Mouse (Mus musculus) forebrain, embryonic 10.5 days (tissue): ENCODE results near the gene Gm14214. TPM values are rescaled to one million over a fixed set of nuclear protein-coding genes. Genes with fewer than 3 reads are reported as not detected.

Experiments
- DNase-seq: peaks from one replicate; pipeline ENCODE4 v3.0.0-alpha.2; 2017; ENCODE audit warnings: low spot score; ENCODE audit errors: extremely low spot score
- H3K27ac ChIP-seq: fragments of 300-500 bp; sonication (generic); 2 replicates; pipeline ENCODE4 v1.5.1; 2016; ENCODE audit warnings: mild to moderate bottlenecking
- H3K27me3 ChIP-seq: fragments of 300-500 bp; sonication (generic); 2 replicates; pipeline ENCODE4 v1.6.1; 2016; ENCODE audit warnings: mild to moderate bottlenecking; ENCODE audit not compliant: poor library complexity, severe bottlenecking
- H3K36me3 ChIP-seq: fragments of 300-500 bp; sonication (generic); replicated peaks from 2 replicates; pipeline ENCODE4 v1.6.1; 2016; ENCODE audit warnings: mild to moderate bottlenecking, moderate library complexity
- H3K4me1 ChIP-seq: fragments of 300-500 bp; sonication (generic); 2 replicates; pipeline ENCODE4 v1.6.1; 2016
- H3K4me3 ChIP-seq: fragments of 300-500 bp; sonication (generic); 2 replicates; pipeline ENCODE4 v1.5.1; 2016; ENCODE audit warnings: mild to moderate bottlenecking, moderate library complexity
- H3K9me3 ChIP-seq: fragments of 300-500 bp; sonication (generic); 2 replicates; pipeline ENCODE4 v1.6.1; 2016; ENCODE audit warnings: mild to moderate bottlenecking, moderate library complexity
- WGBS: fragments of 180-500 bp; shearing (Covaris S2); methylation state at CpG from one replicate; pipeline ENCODE4 v1.1.7; 2016; 5-methylcytosine and 5-hydroxymethylcytosine counted together
- polyA plus RNA-seq: library from polyadenylated mRNA; unstranded; fragments of >200 nt; fragmentation: Nextera tagmentation; extraction: Ambion mirVana; gene quantifications from 2 replicates; pipeline ENCODE4 v1.2.1, GENCODE M21; 2016

Gm14214 gene
- polyA plus RNA-seq, 1 experiment from 2014 or later = not detected

GRCm38 (mm10) chr2:154735986-154736385, 33.8 kb downstream of the Gm14214 start:
- no peak for DNase-seq
- H3K27me3 ChIP-seq = no peaks in the 10 kb centered on the region
- H3K9me3 ChIP-seq = no peaks in the 10 kb centered on the region
- no peak overlapping the region for H3K4me3 ChIP-seq
- H3K36me3 ChIP-seq = no peaks in the 10 kb centered on the region
- no peak overlapping the region for H3K27ac ChIP-seq
- WGBS = 92% methylated on average over 7 of the region's 7 CpGs
- peaks cover 22% of the 10 kb centered on the region for H3K4me1 ChIP-seq

- Histone ChIP-seq H3K4me3 (no peak overlapping the region), H3K27ac (no peak overlapping the region), H3K36me3 (no peaks in the 10 kb centered on the region), H3K4me1 (peaks cover 22% of the 10 kb centered on the region), H3K9me3 (no peaks in the 10 kb centered on the region), H3K27me3 (no peaks in the 10 kb centered on the region)
- DNase-seq = no peak
- WGBS = 80% methylated on average over 7 of the region's 7 CpGs
Observed at GRCm38 (mm10) chr2:154735416-154735815, 34.4 kb downstream of the Gm14214 start.

- Histone ChIP-seq H3K36me3 (no peaks in the 10 kb centered on the region), H3K9me3 (no peaks in the 10 kb centered on the region)
Observed at GRCm38 (mm10) chr2:154734977-154735376, 34.9 kb downstream of the Gm14214 start.

GRCm38 (mm10) chr2:154732503-154733141, 37.2 kb downstream of the Gm14214 start:
- Histone ChIP-seq H3K27me3 (no peaks in the 10 kb centered on the region), H3K27ac (no peak overlapping the region), H3K36me3 (no peaks in the 10 kb centered on the region), H3K4me1 (peaks cover 22% of the 10 kb centered on the region), H3K9me3 (no peaks in the 10 kb centered on the region), H3K4me3 (no peak overlapping the region)
- WGBS = 83% methylated on average over 9 of the region's 9 CpGs
- no peak for DNase-seq

More at GRCm38 (mm10) chr2:154734977-154735376, 34.9 kb downstream of the Gm14214 start:
- 76% methylated on average over 9 of the region's 9 CpGs for WGBS
- no peaks in the 10 kb centered on the region for H3K27me3 ChIP-seq
- DNase-seq = no peak
- H3K4me1 ChIP-seq = peaks cover 22% of the 10 kb centered on the region
- H3K27ac ChIP-seq = no peak overlapping the region
- H3K4me3 ChIP-seq = no peak overlapping the region

GRCm38 (mm10) chr2:154731916-154732315, 37.9 kb downstream of the Gm14214 start:
- no peaks in the 10 kb centered on the region for H3K9me3 ChIP-seq
- no peak overlapping the region for H3K4me3 ChIP-seq
- no peak for DNase-seq
- peaks cover 22% of the 10 kb centered on the region for H3K4me1 ChIP-seq
- H3K36me3 ChIP-seq = no peaks in the 10 kb centered on the region
- H3K27ac ChIP-seq = no peak overlapping the region
- no peaks in the 10 kb centered on the region for H3K27me3 ChIP-seq
- 74% methylated on average over 2 of the region's 2 CpGs for WGBS

GRCm38 (mm10) chr2:154730841-154731240, 39.0 kb downstream of the Gm14214 start:
- no peaks in the 10 kb centered on the region for H3K36me3 ChIP-seq
- no peak for DNase-seq
- H3K27ac ChIP-seq = no peak overlapping the region
- no peaks in the 10 kb centered on the region for H3K9me3 ChIP-seq
- WGBS = 94% methylated on average over 3 of the region's 3 CpGs
- H3K4me3 ChIP-seq = no peak overlapping the region
- H3K4me1 ChIP-seq = peaks cover 22% of the 10 kb centered on the region
- H3K27me3 ChIP-seq = no peaks in the 10 kb centered on the region

GRCm38 (mm10) chr2:154729737-154730136, 40.1 kb downstream of the Gm14214 start:
- no peak for DNase-seq
- no peaks in the 10 kb centered on the region for H3K27me3 ChIP-seq
- no peaks in the 10 kb centered on the region for H3K36me3 ChIP-seq
- H3K27ac ChIP-seq = no peak overlapping the region
- WGBS = 85% methylated on average over 3 of the region's 3 CpGs
- H3K4me3 ChIP-seq = no peak overlapping the region
- peaks cover 21% of the 10 kb centered on the region for H3K4me1 ChIP-seq
- H3K9me3 ChIP-seq = no peaks in the 10 kb centered on the region

- Histone ChIP-seq H3K4me1 (peaks cover 8% of the 10 kb centered on the region), H3K27me3 (no peaks in the 10 kb centered on the region), H3K9me3 (no peaks in the 10 kb centered on the region), H3K36me3 (no peaks in the 10 kb centered on the region), H3K4me3 (no peak overlapping the region), H3K27ac (no peak overlapping the region)
- no peak for DNase-seq
- WGBS = 82% methylated on average over 4 of the region's 4 CpGs
Observed at GRCm38 (mm10) chr2:154723473-154723872, 46.4 kb downstream of the Gm14214 start.

- WGBS = 89% methylated on average over 2 of the region's 2 CpGs
Observed at GRCm38 (mm10) chr2:154720315-154720714, 49.5 kb downstream of the Gm14214 start.

More at GRCm38 (mm10) chr2:154720315-154720714, 49.5 kb downstream of the Gm14214 start:
- no peak overlapping the region for H3K27ac ChIP-seq
- no peak for DNase-seq
- no peaks in the 10 kb centered on the region for H3K27me3 ChIP-seq
- no peaks in the 10 kb centered on the region for H3K9me3 ChIP-seq
- H3K4me3 ChIP-seq = no peak overlapping the region
- H3K36me3 ChIP-seq = no peaks in the 10 kb centered on the region
- peaks cover 12% of the 10 kb centered on the region for H3K4me1 ChIP-seq

Other genes starting within 250 kb of the Gm14214 start
- 4.2 and 4.7 TPM in 2 replicates for gene 1700003F12Rik, start 222.9 kb downstream of the Gm14214 start, polyA plus RNA-seq
- 0.43 and 0.55 TPM in 2 replicates for gene Actl10, start 218.3 kb downstream of the Gm14214 start, polyA plus RNA-seq
- 3.6 and 3.9 TPM in 2 replicates for gene Necab3, start 211.1 kb downstream of the Gm14214 start, polyA plus RNA-seq
- gene E2f1, start 200.1 kb downstream of the Gm14214 start, polyA plus RNA-seq = 27.8 and 28.6 TPM in 2 replicates
- 9.3 and 12.4 TPM in 2 replicates for gene Pxmp4, start 166.3 kb downstream of the Gm14214 start, polyA plus RNA-seq
- gene Zfp341, start 156.7 kb downstream of the Gm14214 start, polyA plus RNA-seq = 0.93 and 1.2 TPM in 2 replicates
- 0.34 and 0.53 TPM in 2 replicates for gene 4930519P11Rik, start 156.6 kb downstream of the Gm14214 start, polyA plus RNA-seq
- 12.9 and 13.4 TPM in 2 replicates for gene Chmp4b, start 118.3 kb downstream of the Gm14214 start, polyA plus RNA-seq
- 45.6 and 56.1 TPM in 2 replicates for gene Raly, start 21.1 kb upstream of the Gm14214 start, polyA plus RNA-seq
- 1.3 and 2.0 TPM in 2 replicates for gene a, start 21.4 kb upstream of the Gm14214 start, polyA plus RNA-seq
- gene Eif2s2, start 122.9 kb upstream of the Gm14214 start, polyA plus RNA-seq = 118 and 132 TPM in 2 replicates
- gene Gm14226, start 248.2 kb upstream of the Gm14214 start, polyA plus RNA-seq = 0.06 and 0.20 TPM in 2 replicates